Mouse (Mus musculus) myocyte (in vitro differentiated cells): ENCODE results near the gene Trim11. TPM values are rescaled to one million over a fixed set of nuclear protein-coding genes. Genes with fewer than 3 reads are reported as not detected.

Experiments used
- H3K27me3 ChIP-seq: one replicate; pipeline ENCODE4 v1.6.1; 2011; ENCODE audit not compliant: control insufficient read depth, insufficient read depth, insufficient read length
- H3K36me3 ChIP-seq: one replicate; pipeline ENCODE4 v1.6.1; 2011; ENCODE audit not compliant: control insufficient read depth, insufficient read depth
- H3K4me2 ChIP-seq: one replicate; pipeline ENCODE4 v1.6.1; 2011; ENCODE audit warnings: low read depth, control low read depth
- H3K4me3 ChIP-seq: one replicate; pipeline ENCODE4 v1.5.1; 2011; ENCODE audit warnings: mild to moderate bottlenecking, control low read depth, moderate library complexity
- H3K79me2 ChIP-seq: one replicate; pipeline ENCODE4 v1.6.1; 2011; ENCODE audit not compliant: control insufficient read depth, insufficient read depth
- H3ac ChIP-seq: one replicate; pipeline ENCODE4 v1.6.1; 2011; ENCODE audit not compliant: control insufficient read depth, insufficient read length
- CEBPB ChIP-seq: IDR thresholded peaks from 2 replicates; pipeline ENCODE4 v1.6.1; 2011; ENCODE audit warnings: mild to moderate bottlenecking, moderate library complexity; ENCODE audit not compliant: poor library complexity, insufficient read depth, severe bottlenecking
- E2F4 ChIP-seq: IDR thresholded peaks from one replicate; pipeline ENCODE4 v1.6.1; 2011; ENCODE audit warnings: mild to moderate bottlenecking, control low read depth, moderate library complexity; ENCODE audit not compliant: insufficient read depth
- MAX ChIP-seq: IDR thresholded peaks from one replicate; pipeline ENCODE4 v1.6.1; 2011; ENCODE audit warnings: low read depth, mild to moderate bottlenecking, control low read depth
- MYOD1 ChIP-seq, 3 experiments: IDR thresholded peaks; one replicate each; pipeline ENCODE4 v1.6.1; 2011; ENCODE audit warnings: control low read depth in 2 of 3, low read depth in 2 of 3, mild to moderate bottlenecking in 2 of 3, moderate library complexity in 1 of 3; ENCODE audit not compliant: insufficient read length in 2 of 3, control insufficient read depth in 1 of 3
- MYOG ChIP-seq, 3 experiments: IDR thresholded peaks; one replicate each; pipeline ENCODE4 v1.6.1; 2011; ENCODE audit warnings: control low read depth in 2 of 3, low read depth in 2 of 3, mild to moderate bottlenecking in 2 of 3; ENCODE audit not compliant: insufficient read length in 2 of 3, control insufficient read depth in 1 of 3, insufficient read depth in 1 of 3
- POLR2A ChIP-seq: IDR thresholded peaks from one replicate; pipeline ENCODE4 v1.6.1; 2011; ENCODE audit warnings: low read depth, mild to moderate bottlenecking, control low read depth, moderate library complexity; ENCODE audit not compliant: insufficient read length
- POLR2AphosphoS2 ChIP-seq: IDR thresholded peaks from one replicate; pipeline ENCODE4 v1.6.1; 2011; ENCODE audit warnings: low read depth, control low read depth; ENCODE audit not compliant: insufficient read length
- REST ChIP-seq: IDR thresholded peaks from one replicate; pipeline ENCODE4 v1.6.1; 2011; ENCODE audit warnings: mild to moderate bottlenecking, control low read depth, moderate library complexity; ENCODE audit not compliant: insufficient read depth, insufficient read length
- SRF ChIP-seq: IDR thresholded peaks from one replicate; pipeline ENCODE4 v1.6.1; 2011; ENCODE audit warnings: low read depth; ENCODE audit not compliant: control insufficient read depth, insufficient read length
- TCF12 ChIP-seq: IDR thresholded peaks from one replicate; pipeline ENCODE4 v1.6.1; 2011; ENCODE audit warnings: mild to moderate bottlenecking, control low read depth; ENCODE audit not compliant: poor library complexity, insufficient read depth, severe bottlenecking
- TCF3 ChIP-seq: IDR thresholded peaks from one replicate; pipeline ENCODE4 v1.6.1; 2011; ENCODE audit warnings: low read depth, control low read depth; ENCODE audit not compliant: insufficient read length
- USF1 ChIP-seq: IDR thresholded peaks from one replicate; pipeline ENCODE4 v1.6.1; 2011; ENCODE audit warnings: low read depth, mild to moderate bottlenecking, control low read depth, moderate library complexity
- polyA plus RNA-seq: library from polyadenylated mRNA; unstranded; fragments of >200 nt; fragmentation: generic; extraction: Trizol; gene quantifications from one replicate; pipeline ENCODE4 v1.2.1, GENCODE M21; 2012; ENCODE audit warnings: missing spikeins

Gene Trim11
- polyA plus RNA-seq, 1 experiment, result 19.3 TPM

DNA sequence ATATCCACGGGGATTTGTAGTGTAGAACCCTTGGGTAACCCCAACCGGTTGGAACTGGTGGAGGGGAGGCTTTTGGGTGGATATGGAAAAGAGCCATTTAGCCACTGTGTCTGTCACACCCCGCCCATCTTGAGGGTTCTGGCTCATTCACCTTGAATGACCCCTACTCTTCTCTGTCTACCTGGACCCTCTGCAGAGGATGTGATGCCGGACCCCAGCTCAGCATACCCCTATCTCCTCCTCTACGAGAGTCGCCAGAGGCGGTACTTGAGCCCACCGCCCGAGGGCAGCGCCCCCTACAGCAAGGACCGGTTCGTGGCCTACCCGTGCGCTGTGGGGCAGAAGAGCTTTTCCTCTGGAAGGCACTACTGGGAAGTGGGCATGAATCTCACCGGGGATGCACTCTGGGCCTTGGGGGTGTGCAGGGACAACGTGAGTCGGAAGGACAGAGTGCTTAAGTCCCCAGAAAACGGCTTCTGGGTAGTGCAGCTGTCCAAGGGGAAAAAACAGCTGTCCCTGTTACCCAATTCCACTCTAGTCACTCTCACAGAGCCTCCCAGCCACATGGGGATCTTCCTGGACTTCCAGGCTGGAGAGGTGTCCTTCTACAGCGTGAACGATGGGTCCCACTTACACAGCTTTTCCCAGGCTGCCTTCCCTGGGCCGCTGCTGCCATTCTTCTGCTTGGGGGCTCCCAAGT is 6.9 kb upstream of the Trim11 start:
- H3K4me2 ChIP-seq, result no peak overlapping the region
- H3K36me3 ChIP-seq, result peaks cover 3% of the 10 kb centered on the region

GRCm38 (mm10) chr11:58971796-58972195 is 6.1 kb upstream of the Trim11 start:
- Histone ChIP-seq H3ac (no peak overlapping the region), H3K27me3 (no peaks in the 10 kb centered on the region), H3K79me2 (peaks cover 11% of the 10 kb centered on the region), H3K4me2 (no peak overlapping the region), H3K36me3 (peaks cover 3% of the 10 kb centered on the region), H3K4me3 (no peak overlapping the region)
- TF ChIP-seq MYOG (IDR thresholded peaks at IDR 0.05; ENCODE audit: control insufficient read depth in 1 of 3, insufficient read depth in 1 of 3, insufficient read length in 2 of 3, low read depth in 2 of 3) (peak in 1 of 3 experiments; percentile 84), TCF12 (no peak), E2F4 (no peak), MAX (no peak), USF1 (no peak), MYOD1 (IDR thresholded peaks at IDR 0.05; ENCODE audit: control insufficient read depth in 1 of 3, insufficient read length in 2 of 3, low read depth in 2 of 3) (peak in 2 of 3 experiments; percentile 55 to 84), POLR2A (no peak), TCF3 (no peak), REST (no peak), SRF (no peak), POLR2AphosphoS2 (no peak)

More for the DNA sequence above, 6.9 kb upstream of the Trim11 start:
- no peak overlapping the region for H3K4me3 ChIP-seq
- peaks cover 6% of the 10 kb centered on the region for H3K79me2 ChIP-seq
- H3ac ChIP-seq, result no peak overlapping the region
- TF ChIP-seq USF1 (no peak), POLR2A (no peak), POLR2AphosphoS2 (no peak), MYOD1 (IDR thresholded peaks at IDR 0.05; ENCODE audit: control insufficient read depth in 1 of 3, insufficient read length in 2 of 3, low read depth in 2 of 3) (peak; percentile 49 to 74 (median 58)), MYOG (IDR thresholded peaks at IDR 0.05; ENCODE audit: control insufficient read depth in 1 of 3, insufficient read depth in 1 of 3, insufficient read length in 2 of 3, low read depth in 2 of 3) (peak in 2 of 3 experiments; percentile 80)
- H3K27me3 ChIP-seq, result no peaks in the 10 kb centered on the region

GRCm38 (mm10) chr11:58974414-58974813 is 3.5 kb upstream of the Trim11 start:
- TF ChIP-seq POLR2AphosphoS2 (no peak), MAX (no peak), POLR2A (no peak), CEBPB (no peak), MYOD1 (IDR thresholded peaks at IDR 0.05; ENCODE audit: control insufficient read depth in 1 of 3, insufficient read length in 2 of 3, low read depth in 2 of 3) (no peak), TCF3 (no peak), MYOG (IDR thresholded peaks at IDR 0.05; ENCODE audit: control insufficient read depth in 1 of 3, insufficient read depth in 1 of 3, insufficient read length in 2 of 3, low read depth in 2 of 3) (no peak), E2F4 (no peak), USF1 (no peak), SRF (no peak), TCF12 (no peak)
- Histone ChIP-seq H3K27me3 (no peaks in the 10 kb centered on the region), H3K79me2 (peaks cover 31% of the 10 kb centered on the region), H3K4me2 (no peak overlapping the region), H3K4me3 (no peak overlapping the region), H3ac (no peak overlapping the region), H3K36me3 (peaks cover 3% of the 10 kb centered on the region)

- H3K4me2 ChIP-seq, result peak overlapping the region; percentile 79
- peak overlapping the region; percentile 99 for H3K4me3 ChIP-seq
- peaks cover 51% of the 10 kb centered on the region for H3K79me2 ChIP-seq
- TF ChIP-seq SRF (no peak), REST (no peak), MYOG (IDR thresholded peaks at IDR 0.05; ENCODE audit: control insufficient read depth in 1 of 3, insufficient read depth in 1 of 3, insufficient read length in 2 of 3, low read depth in 2 of 3) (no peak), TCF3 (no peak), POLR2A (no peak), POLR2AphosphoS2 (no peak), CEBPB (no peak), MAX (no peak), MYOD1 (IDR thresholded peaks at IDR 0.05; ENCODE audit: control insufficient read depth in 1 of 3, insufficient read length in 2 of 3, low read depth in 2 of 3) (no peak), TCF12 (no peak), E2F4 (no peak), USF1 (no peak)
- H3K36me3 ChIP-seq, result peaks cover 3% of the 10 kb centered on the region
- no peaks in the 10 kb centered on the region for H3K27me3 ChIP-seq
- peak overlapping the region; percentile 25 for H3ac ChIP-seq
Measured at GRCm38 (mm10) chr11:58977150-58977549, 743 bp upstream of the Trim11 start.

GRCm38 (mm10) chr11:58977607-58978026 is 276 bp upstream of the Trim11 start:
- H3K79me2 ChIP-seq, result peaks cover 51% of the 10 kb centered on the region
- peak overlapping the region; percentile 25 for H3ac ChIP-seq
- H3K4me2 ChIP-seq, result peak overlapping the region; percentile 79
- H3K4me3 ChIP-seq, result peak overlapping the region; percentile 99
- TF ChIP-seq TCF12, result no peak
- no peak for TF ChIP-seq TCF3
- TF ChIP-seq REST, result no peak
- TF ChIP-seq CEBPB, result no peak
- no peak for TF ChIP-seq POLR2A
- TF ChIP-seq E2F4, result no peak
- no peak for TF ChIP-seq SRF
- no peak for TF ChIP-seq POLR2AphosphoS2
- no peak for TF ChIP-seq MYOG (IDR thresholded peaks at IDR 0.05; ENCODE audit: control insufficient read depth in 1 of 3, insufficient read depth in 1 of 3, insufficient read length in 2 of 3, low read depth in 2 of 3)
- no peak for TF ChIP-seq MAX
- peaks cover 8% of the 10 kb centered on the region for H3K36me3 ChIP-seq
- H3K27me3 ChIP-seq, result no peaks in the 10 kb centered on the region
